In the genomic region with DNA sequence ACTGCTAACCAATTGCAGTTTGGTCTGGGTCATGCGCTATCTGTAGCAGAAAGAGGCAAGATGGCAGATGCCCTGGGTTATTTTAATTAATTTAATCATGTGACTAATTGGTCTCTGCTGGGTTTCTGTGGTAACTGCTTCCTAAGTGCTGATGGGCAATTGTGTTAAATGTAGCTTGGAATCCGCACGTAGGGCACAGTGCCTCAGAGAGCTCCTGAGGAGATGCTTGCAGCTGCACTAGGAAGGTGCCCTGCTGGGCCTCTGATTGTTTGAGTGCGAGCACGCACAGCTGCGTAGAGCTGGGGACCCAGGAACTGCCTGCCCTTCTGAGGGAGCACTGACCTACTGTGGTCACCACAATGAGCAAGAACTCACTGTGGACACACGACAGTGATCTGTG, we compare ENCODE assay signal across 14 mouse cellular contexts.
DNase-seq lines count a peak whose midpoint lies in the region; ATAC-seq lines count a peak whose summit lies in the region.
"Had no signal": no experiment of that assay in that cellular context is flagged by ENCODE, and none has a peak within 500 bp of the region (broad histone marks: within the 10 kb centered on the region; RNA-seq: fewer than 3 reads in every experiment).

No protein-coding gene starts in this region.

- peaks cover 4% of the 10 kb centered on the region; the same call in 1 of the 2 replicates for H3K4me1 ChIP-seq in hindbrain, embryonic 11.5 days (replicated peaks; ENCODE audit: control insufficient read depth, insufficient read depth, low read length)
- peaks cover 30% of the 10 kb centered on the region for H3K4me1 ChIP-seq in midbrain, embryonic 15.5 days

- peak overlapping the region; percentile 53 for H3K27ac ChIP-seq in hindbrain, embryonic 11.5 days (ENCODE audit: low read depth, low read length)
- peak overlapping the region; percentile 39 for H3K27ac ChIP-seq in midbrain, embryonic 15.5 days
- H3K27ac ChIP-seq: liver, embryonic 14.5 days had no signal

- no peak overlapping the region for H3K9ac ChIP-seq in hindbrain, embryonic 11.5 days (ENCODE audit: low read depth, low read length)
- no peak overlapping the region for H3K9ac ChIP-seq in midbrain, embryonic 15.5 days
- H3K9ac ChIP-seq: liver, embryonic 14.5 days had no signal

- intact Hi-C loops in heart, postnatal 25 days (cut with DNase I), result no loop called here

- DNase-seq in MN1 (ENCODE audit: low spot score), result peak; percentile 84
- DNase-seq in embryo, embryonic 11 days, result peak; percentile 46
- peak; percentile 42 for DNase-seq in hindbrain, embryonic 11.5 days (ENCODE audit: low spot score)
- no peak for DNase-seq in heart, postnatal 25 days (ENCODE audit: low spot score)
- no peak for DNase-seq in cerebellum, adult 11-12 months
- DNase-seq in urinary bladder, postnatal 4 days (ENCODE audit: low spot score in 2 of 2), result no peak
- DNase-seq: adrenal gland, postnatal 25 days; heart, postnatal 10 days; kidney, postnatal 10 days; lung, postnatal 4 days; spleen, adult 18-20 months had no signal

- H3K4me2 ChIP-seq in hindbrain, embryonic 11.5 days (replicated peaks; ENCODE audit: low read depth, low read length), result no peak overlapping the region
- H3K4me2 ChIP-seq in midbrain, embryonic 15.5 days, result no peak overlapping the region

- no peaks in the 10 kb centered on the region for H3K27me3 ChIP-seq in hindbrain, embryonic 11.5 days (ENCODE audit: control insufficient read depth, insufficient read depth, low read length)
- no peaks in the 10 kb centered on the region for H3K27me3 ChIP-seq in midbrain, embryonic 15.5 days (replicated peaks)

- H3K4me3 ChIP-seq in hindbrain, embryonic 11.5 days (ENCODE audit: low read depth, low read length), result no peak overlapping the region
- no peak overlapping the region for H3K4me3 ChIP-seq in midbrain, embryonic 15.5 days

- 25% methylated on average over 7 of the region's 7 CpGs for WGBS in hindbrain, embryonic 11.5 days
- WGBS in midbrain, embryonic 15.5 days, result 23% methylated on average over 7 of the region's 7 CpGs

- H3K9me3 ChIP-seq in hindbrain, embryonic 11.5 days (ENCODE audit: control insufficient read depth, low read length), result no peaks in the 10 kb centered on the region
- no peaks in the 10 kb centered on the region for H3K9me3 ChIP-seq in midbrain, embryonic 15.5 days

- peak; percentile 87 for ATAC-seq in hindbrain, embryonic 11.5 days (ENCODE audit: low FRiP score)
- peak; percentile 34 for ATAC-seq in midbrain, embryonic 15.5 days (replicated peaks)
- ATAC-seq: CD4-positive, CD25-positive, alpha-beta regulatory T cell, adult 4 months had no signal

- no peaks in the 10 kb centered on the region for H3K36me3 ChIP-seq in hindbrain, embryonic 11.5 days (ENCODE audit: control insufficient read depth, insufficient read depth, low read length)
- H3K36me3 ChIP-seq in midbrain, embryonic 15.5 days (replicated peaks), result no peaks in the 10 kb centered on the region

Comparison
In these comparisons a context has a peak if more than half of its experiments do, and no peak if none do; other contexts are left out.
1. DNase-seq: peak in MN1 (single experiment), embryo, embryonic 11 days (single experiment) and hindbrain, embryonic 11.5 days (single experiment); none in heart, postnatal 25 days (single experiment), cerebellum, adult 11-12 months (single experiment) and urinary bladder, postnatal 4 days (0 of 2).